Mouse (Mus musculus): ENCODE data around the gene Plekhg3.

GRCm38 (mm10) chr12:76530580-76531139 is at the start of gene Plekhg3:
- TF ChIP-seq POLR2A (IDR thresholded peaks at IDR 0.05; ENCODE audit: insufficient read depth, low read length): no peak
- no peak for TF ChIP-seq CTCF (IDR thresholded peaks at IDR 0.05; ENCODE audit: low read depth, low read length)
